Mouse (Mus musculus) CH12.LX (cell line): ENCODE measurements around the gene Ttc13. TPM values are rescaled to one million over a fixed set of nuclear protein-coding genes. Genes with fewer than 3 reads are reported as not detected.

Experiments used
- DNase-seq: peaks from one replicate; pipeline ENCODE4 v3.0.0-alpha.2; 2013; ENCODE audit errors: extremely low read depth
- H3K27ac ChIP-seq: 2 replicates; pipeline ENCODE4 v1.5.1; 2012; ENCODE audit warnings: low read depth, mild to moderate bottlenecking, control low read depth, moderate library complexity; ENCODE audit not compliant: insufficient read depth
- H3K27me3 ChIP-seq: replicated peaks from 2 replicates; pipeline ENCODE3; 2012; ENCODE audit warnings: inconsistent platforms
- H3K36me3 ChIP-seq, 2 experiments: replicated peaks in 1 of 2; 2 replicates each; pipeline versions ENCODE3 to v1.6.1; 2012; ENCODE audit warnings: inconsistent platforms in 1 of 2, low read length in 1 of 2, mild to moderate bottlenecking in 1 of 2, mixed read lengths in 1 of 2, moderate library complexity in 1 of 2; ENCODE audit not compliant: control insufficient read depth in 1 of 2, insufficient read depth in 1 of 2
- H3K4me1 ChIP-seq, 2 experiments: 2 replicates each; pipeline ENCODE4 v1.6.1; 2012; ENCODE audit warnings: inconsistent platforms in 1 of 2, moderate library complexity in 1 of 2; ENCODE audit not compliant: insufficient read depth in 2 of 2, control insufficient read depth in 1 of 2
- H3K4me2 ChIP-seq: 2 replicates; pipeline ENCODE4 v1.6.1; 2012; ENCODE audit warnings: low read depth, mild to moderate bottlenecking, control low read depth; ENCODE audit not compliant: poor library complexity, insufficient read depth, severe bottlenecking
- H3K4me3 ChIP-seq, 3 experiments: fragments of 150-350 bp in 1 of 3; sonication (generic) in 1 of 3; replicated peaks in 1 of 3; 2 replicates each; pipeline versions ENCODE3 to v1.5.1; 2011 to 2012; ENCODE audit warnings: low read depth in 2 of 3, low read length in 2 of 3, mild to moderate bottlenecking in 2 of 3, moderate library complexity in 2 of 3, control low read depth in 1 of 3, improper control_type of control experiment in 1 of 3, inconsistent platforms in 1 of 3, mixed read lengths in 1 of 3; ENCODE audit not compliant: poor library complexity in 1 of 3
- H3K79me2 ChIP-seq: replicated peaks from 2 replicates; pipeline ENCODE4 v1.6.1; 2012; ENCODE audit warnings: mild to moderate bottlenecking, moderate library complexity; ENCODE audit not compliant: control insufficient read depth, poor library complexity, insufficient read depth, severe bottlenecking; ENCODE audit errors: extremely low read depth
- H3K9ac ChIP-seq: 2 replicates; pipeline ENCODE4 v1.6.1; 2012; ENCODE audit warnings: low read depth, mild to moderate bottlenecking, control low read depth, moderate library complexity; ENCODE audit not compliant: insufficient read depth
- H3K9me3 ChIP-seq: replicated peaks from 2 replicates; pipeline ENCODE3; 2012; ENCODE audit warnings: low read length, inconsistent platforms, mixed read lengths
- CHD1 ChIP-seq: IDR thresholded peaks from 2 replicates; pipeline ENCODE4 v1.6.1; 2012; ENCODE audit warnings: low read depth, low read length, improper control_type of control experiment, inconsistent platforms
- E2F4 ChIP-seq: IDR thresholded peaks from 2 replicates; pipeline ENCODE4 v1.6.1; 2011; ENCODE audit warnings: low read depth, low read length, improper control_type of control experiment; ENCODE audit not compliant: insufficient replicate concordance
- ELF1 ChIP-seq: IDR thresholded peaks from 2 replicates; pipeline ENCODE4 v1.6.1; 2014; ENCODE audit warnings: low read depth, mild to moderate bottlenecking, inconsistent platforms, low read length, improper control_type of control experiment
- EP300 ChIP-seq: IDR thresholded peaks from 2 replicates; pipeline ENCODE4 v1.6.1; 2011; ENCODE audit warnings: low read length, improper control_type of control experiment
- HCFC1 ChIP-seq: IDR thresholded peaks from 2 replicates; pipeline ENCODE4 v1.6.1; 2012; ENCODE audit warnings: low read depth, mild to moderate bottlenecking, inconsistent platforms, low read length, improper control_type of control experiment
- IRF4 ChIP-seq: IDR thresholded peaks from 2 replicates; pipeline ENCODE4 v1.6.1; 2014; ENCODE audit warnings: low read depth, mild to moderate bottlenecking, inconsistent platforms, low read length, improper control_type of control experiment
- JUN ChIP-seq: IDR thresholded peaks from 2 replicates; pipeline ENCODE4 v1.6.1; 2011; ENCODE audit warnings: low read depth, mild to moderate bottlenecking, low read length, improper control_type of control experiment, moderate library complexity; ENCODE audit not compliant: insufficient read depth
- KAT2A ChIP-seq: IDR thresholded peaks from 2 replicates; pipeline ENCODE4 v1.6.1; 2012; ENCODE audit warnings: low read length, improper control_type of control experiment, inconsistent platforms; ENCODE audit not compliant: insufficient replicate concordance
- MXI1 ChIP-seq: IDR thresholded peaks from 2 replicates; pipeline ENCODE4 v1.6.1; 2011; ENCODE audit warnings: mild to moderate bottlenecking, low read depth, low read length, improper control_type of control experiment
- MYC ChIP-seq: IDR thresholded peaks from 2 replicates; pipeline ENCODE4 v1.6.1; 2011; ENCODE audit warnings: low read depth, mild to moderate bottlenecking, improper control_type of control experiment, low read length
- NELFE ChIP-seq: IDR thresholded peaks from 2 replicates; pipeline ENCODE4 v1.6.1; 2011; ENCODE audit warnings: low read depth, low read length, improper control_type of control experiment
- NRF1 ChIP-seq: IDR thresholded peaks from 2 replicates; pipeline ENCODE4 v1.6.1; 2014; ENCODE audit warnings: low read depth, mild to moderate bottlenecking, inconsistent platforms, low read length, improper control_type of control experiment, moderate library complexity
- POLR2A ChIP-seq: IDR thresholded peaks from 2 replicates; pipeline ENCODE4 v1.6.1; 2011; ENCODE audit warnings: low read depth, mild to moderate bottlenecking, improper control_type of control experiment, low read length
- POLR2AphosphoS2 ChIP-seq: IDR thresholded peaks from 2 replicates; pipeline ENCODE4 v1.6.1; 2011; ENCODE audit warnings: low read depth, low read length, improper control_type of control experiment
- SIN3A ChIP-seq: IDR thresholded peaks from 2 replicates; pipeline ENCODE4 v1.6.1; 2012; ENCODE audit warnings: low read length, improper control_type of control experiment, inconsistent platforms
- TCF12 ChIP-seq: IDR thresholded peaks from 2 replicates; pipeline ENCODE4 v1.6.1; 2014; ENCODE audit warnings: low read depth, mild to moderate bottlenecking, inconsistent platforms, low read length, improper control_type of control experiment
- UBTF ChIP-seq: IDR thresholded peaks from 2 replicates; pipeline ENCODE4 v1.6.1; 2012; ENCODE audit warnings: low read depth, mild to moderate bottlenecking, inconsistent platforms, low read length, improper control_type of control experiment, moderate library complexity
- USF1 ChIP-seq: IDR thresholded peaks from 2 replicates; pipeline ENCODE4 v1.6.1; 2014; ENCODE audit warnings: low read depth, mild to moderate bottlenecking, inconsistent platforms, low read length, improper control_type of control experiment
- USF2 ChIP-seq: conservative IDR thresholded peaks from 2 replicates; pipeline ENCODE4 v1.6.1; 2011; ENCODE audit warnings: low read depth, low read length, improper control_type of control experiment
- ZMIZ1 ChIP-seq: IDR thresholded peaks from 2 replicates; pipeline ENCODE4 v1.6.1; 2012; ENCODE audit warnings: low read depth, mild to moderate bottlenecking, inconsistent platforms, low read length, improper control_type of control experiment
- dilution Hi-C: fragments of 300-500 bp; cut with MboI; formaldehyde crosslinking; loops from 2 replicates; pipeline ENCODE4 v1.14.3; 2020; ENCODE audit warnings: low sequenced_read_pairs; ENCODE audit not compliant: extremely low pct_unique_long_range_greater_than_20kb, extremely low pct_ligation_motif_present
- in situ Hi-C: fragments of 300-500 bp; cut with MboI; formaldehyde crosslinking; loops from 3 replicates; pipeline ENCODE4 v1.14.3; 2019; ENCODE audit warnings: low sequenced_read_pairs, low pct_ligation_motif_present, low pct_unique_long_range_greater_than_20kb, mixed read lengths
- polyA plus RNA-seq: library from polyadenylated mRNA; unstranded; fragments of >175 nt; gene quantifications from 2 replicates; pipeline ENCODE4 v1.2.1, GENCODE M21; 2012; ENCODE audit warnings: low read depth; ENCODE audit not compliant: insufficient read length
- total RNA-seq, 2 experiments: library from RNA; depleted of rRNA; stranded (reverse); fragments of 300-350 nt in 1 of 2; fragments of >200 nt in 1 of 2; gene quantifications; 2 replicates each; pipeline ENCODE4 v1.2.3; 2012 to 2014

Ttc13 gene
- total and polyA plus RNA-seq, 3 experiments: 30.8 to 33.6 (median 33.5) TPM

DNA sequence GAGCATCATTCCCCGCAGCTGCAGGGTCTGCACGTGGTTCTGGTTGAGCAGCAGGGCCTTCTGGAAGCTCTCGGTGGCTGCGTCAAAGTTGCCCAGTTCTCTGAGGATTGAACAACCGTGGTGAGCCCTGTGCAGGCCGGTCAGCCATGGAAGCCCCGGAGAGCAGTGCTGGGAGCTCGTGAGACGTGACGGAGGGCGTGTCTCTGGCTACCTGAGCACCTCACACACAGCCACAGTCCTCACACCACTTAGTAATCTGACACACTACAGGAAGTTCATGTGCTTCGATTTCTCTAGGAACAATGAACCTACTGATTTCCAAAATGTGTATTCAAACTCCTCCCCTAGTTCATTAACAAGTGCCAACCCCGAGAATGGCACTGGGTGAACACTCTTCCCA lies 32.9 kb downstream of the Ttc13 start:
- Histone ChIP-seq H3K27me3 (no peaks in the 10 kb centered on the region), H3K9me3 (no peaks in the 10 kb centered on the region), H3K4me1 (peaks cover 0 to 3% of the 10 kb centered on the region in 2 experiments; a peak in 1 of 4 replicates), H3K9ac (no peak overlapping the region), H3K36me3 (peaks cover 57 to 80% of the 10 kb centered on the region in 2 experiments), H3K4me2 (no peak overlapping the region), H3K79me2 (no peaks in the 10 kb centered on the region), H3K4me3 (no peak overlapping the region), H3K27ac (no peak overlapping the region)
- dilution Hi-C loops (no loop called here), in situ Hi-C loops (no loop called here)
- no peak for DNase-seq
- no peak for TF ChIP-seq NELFE
- no peak for TF ChIP-seq HCFC1
- no peak for TF ChIP-seq JUN
- TF ChIP-seq CHD1: no peak
- no peak for TF ChIP-seq POLR2A

DNA sequence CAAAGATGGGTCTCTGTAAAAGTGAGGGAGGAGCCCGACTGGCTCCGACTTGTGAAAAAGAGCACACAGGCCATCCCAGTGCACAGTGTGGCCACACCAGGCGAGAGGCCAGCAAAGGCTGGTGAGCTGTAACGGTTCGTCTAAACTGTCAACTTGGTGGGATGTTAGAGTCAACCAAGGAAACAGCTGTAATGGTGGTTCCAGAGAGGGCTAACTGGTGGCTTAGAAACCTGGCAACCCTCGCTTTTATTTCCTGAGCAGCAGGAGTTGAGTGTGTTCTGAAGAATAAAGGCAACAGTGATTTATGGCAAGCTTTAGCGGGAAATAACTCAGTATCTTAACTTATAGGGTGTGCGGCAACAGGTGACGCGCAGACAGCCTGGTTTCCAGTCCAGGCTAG lies 39.6 kb downstream of the Ttc13 start:
- H3K36me3 ChIP-seq: peaks cover 73 to 93% of the 10 kb centered on the region in 2 experiments
- no peak overlapping the region for H3K27ac ChIP-seq
- TF ChIP-seq MXI1 (no peak), KAT2A (no peak), TCF12 (no peak), POLR2A (no peak), ZMIZ1 (no peak), USF1 (no peak), UBTF (no peak), IRF4 (no peak), SIN3A (no peak), MYC (no peak), HCFC1 (no peak), POLR2AphosphoS2 (no peak), E2F4 (no peak), NRF1 (no peak), CHD1 (no peak), EP300 (no peak), ELF1 (no peak), NELFE (no peak), USF2 (no peak)
- H3K9ac ChIP-seq: no peak overlapping the region
- H3K9me3 ChIP-seq: no peaks in the 10 kb centered on the region
- DNase-seq: no peak
- H3K4me1 ChIP-seq: peaks cover 0 to 6% of the 10 kb centered on the region in 2 experiments; a peak in 1 of 4 replicates
- H3K79me2 ChIP-seq: no peaks in the 10 kb centered on the region
- H3K27me3 ChIP-seq: no peaks in the 10 kb centered on the region
- H3K4me3 ChIP-seq: no peak overlapping the region
- dilution Hi-C loops (no loop called here), in situ Hi-C loops (no loop called here)
- H3K4me2 ChIP-seq: no peak overlapping the region
